Mouse (Mus musculus): ENCODE results near the gene Plxnd1. TPM values are rescaled to one million over a fixed set of nuclear protein-coding genes. Genes with fewer than 3 reads are reported as not detected.

The Plxnd1 gene
- total RNA-seq (2023), result 100 to 1,000 TPM; 119 to 135 TPM

GRCm38 (mm10) chr6:115994877-115995520 lies at the start of gene Plxnd1:
Gene Plxnd1, minus strand, starts transcription at chr6:115995005.

DNA sequence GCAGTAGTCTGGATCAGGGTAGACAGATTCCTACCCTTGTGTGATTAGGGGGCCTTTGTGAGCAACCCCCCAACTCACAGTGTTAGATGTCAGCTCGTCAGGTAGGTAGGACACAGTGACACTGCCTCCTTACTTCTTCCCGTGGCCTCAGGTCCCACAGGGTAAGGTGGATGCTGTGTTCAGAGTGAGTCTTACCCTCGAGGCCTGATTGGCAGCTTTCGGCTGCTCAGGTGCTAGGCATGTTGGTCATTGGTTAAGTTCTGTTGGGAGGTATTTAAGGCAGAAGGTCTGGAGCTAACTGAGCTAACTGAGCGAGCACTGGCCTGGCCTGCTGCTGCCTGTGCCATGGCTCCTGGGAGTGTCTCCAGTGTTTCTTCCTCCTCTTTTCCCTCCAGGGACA lies 50.2 kb downstream of the Plxnd1 start, which contains the start of gene H1foo:
H1foo (plus strand) TSS at position 301 of the 400 bp plus-strand sequence.

GRCm38 (mm10) chr6:115931639-115932038 lies 63.2 kb downstream of the Plxnd1 start, which contains the start of gene Rho:
Gene Rho, plus strand, starts transcription at chr6:115931748.

Other genes with a start within 250 kb of the Plxnd1 start
- gene Tmem40, start 232.6 kb downstream of the Plxnd1 start, total RNA-seq (2023), result 10 to 100 TPM; 47.4 to 54.0 TPM
- gene Cand2, start 220.5 kb downstream of the Plxnd1 start, total RNA-seq (2023), result under 1 TPM; 0.35 to 0.64 TPM
- gene Rpl32, start 186.3 kb downstream of the Plxnd1 start, total RNA-seq (2023), result 1,000 to 10,000 TPM in 1 of 2 experiments, 100 to 1,000 TPM in 1; 966 to 1,110 TPM
- under 1 TPM; 0.13 to 0.44 TPM for gene Efcab12, start 156.6 kb downstream of the Plxnd1 start, total RNA-seq (2023)
- gene Mbd4, start 141.6 kb downstream of the Plxnd1 start, total RNA-seq (2023), result 1 to 10 TPM; 8.2 to 8.7 TPM
- 1 to 10 TPM; 1.5 to 2.0 TPM for gene Ift122, start 141.5 kb downstream of the Plxnd1 start, total RNA-seq (2023)
- gene Rho, start 63.3 kb downstream of the Plxnd1 start, total RNA-seq (2023), result not detected
- gene H1foo, start 50.1 kb downstream of the Plxnd1 start, total RNA-seq (2023), result not detected
- gene Tmcc1, start 198.5 kb upstream of the Plxnd1 start, total RNA-seq (2023), result 100 to 1,000 TPM; 217 to 292 TPM
- gene Washc2, start 213.0 kb upstream of the Plxnd1 start, total RNA-seq (2023), result 100 to 1,000 TPM; 115 to 125 TPM

All from neutrophil, adult 83 days (primary cell).